13 mouse cellular contexts compared by ENCODE assay signal in genomic region chr1:181901706-181902373, GRCm38 (mm10).
"Had no signal": no experiment of that assay in that cellular context is flagged by ENCODE, and none has a peak within 500 bp of the region (broad histone marks: within the 10 kb centered on the region; RNA-seq: fewer than 3 reads in every experiment).

No protein-coding gene starts in this region.

- H3K27ac ChIP-seq: limb, embryonic 13.5 days; liver, embryonic 14.5 days; neural tube, embryonic 13.5 days had no signal

- ATAC-seq: intestine, postnatal 0 days had no signal

- H3K9me3 ChIP-seq: limb, embryonic 13.5 days; neural tube, embryonic 13.5 days had no signal

- DNase-seq: kidney, adult 8-10 months; kidney, postnatal 25 days; layer of hippocampus, adult 9-11 months; left cerebral cortex, postnatal 4 days; lung, adult 18-20 months; retina, postnatal 1 day; right cerebral cortex, postnatal 14 days; thymus, adult 18-20 months; thymus, postnatal 14 days had no signal

- H3K9ac ChIP-seq: limb, embryonic 13.5 days; liver, embryonic 14.5 days; neural tube, embryonic 13.5 days had no signal

- H3K27me3 ChIP-seq: limb, embryonic 13.5 days; neural tube, embryonic 13.5 days had no signal

- H3K4me2 ChIP-seq: limb, embryonic 13.5 days; neural tube, embryonic 13.5 days had no signal

- H3K4me1 ChIP-seq: limb, embryonic 13.5 days; neural tube, embryonic 13.5 days had no signal

- H3K4me3 ChIP-seq: limb, embryonic 13.5 days; neural tube, embryonic 13.5 days had no signal
